Mouse (Mus musculus) midbrain, embryonic 12.5 days (tissue): ENCODE data around the gene Sfxn2. TPM values are rescaled to one million over a fixed set of nuclear protein-coding genes. Genes with fewer than 3 reads are reported as not detected.
A peak's percentile ranks its signal among the peaks of the same experiment; 100 is the strongest.

Experiments used
- ATAC-seq: fragments of 200-750 bp; cut with Nextera tagmentation; 2 replicates; pipeline ENCODE4 v1.8.0; 2017; ENCODE audit warnings: low read depth, moderate TSS enrichment, moderate library complexity; ENCODE audit not compliant: low FRiP score
- H3K27ac ChIP-seq: fragments of 300-500 bp; sonication (generic); replicated peaks from 2 replicates; pipeline ENCODE4 v1.5.1; 2016; ENCODE audit warnings: mild to moderate bottlenecking
- H3K27me3 ChIP-seq: fragments of 300-500 bp; sonication (generic); 2 replicates; pipeline ENCODE4 v1.6.1; 2016; ENCODE audit warnings: mild to moderate bottlenecking
- H3K36me3 ChIP-seq: fragments of 300-500 bp; sonication (generic); 2 replicates; pipeline ENCODE4 v1.6.1; 2016
- H3K4me1 ChIP-seq: fragments of 300-500 bp; sonication (generic); 2 replicates; pipeline ENCODE4 v1.6.1; 2016
- H3K4me2 ChIP-seq: fragments of 300-500 bp; sonication (generic); replicated peaks from 2 replicates; pipeline ENCODE4 v1.6.1; 2016; ENCODE audit warnings: mild to moderate bottlenecking, moderate library complexity
- H3K4me3 ChIP-seq: fragments of 300-500 bp; sonication (generic); 2 replicates; pipeline ENCODE4 v1.5.1; 2016; ENCODE audit warnings: mild to moderate bottlenecking
- H3K9ac ChIP-seq: fragments of 300-500 bp; sonication (generic); replicated peaks from 2 replicates; pipeline ENCODE4 v1.6.1; 2016; ENCODE audit warnings: mild to moderate bottlenecking, moderate library complexity
- H3K9me3 ChIP-seq: fragments of 300-500 bp; sonication (generic); 2 replicates; pipeline ENCODE4 v1.6.1; 2016; ENCODE audit warnings: mild to moderate bottlenecking
- WGBS: fragments of 180-500 bp; shearing (Covaris S2); methylation state at CpG from one replicate; pipeline ENCODE4 v1.1.7; 2016; 5-methylcytosine and 5-hydroxymethylcytosine counted together
- polyA plus RNA-seq: library from polyadenylated mRNA; unstranded; fragments of >200 nt; fragmentation: Nextera tagmentation; extraction: Ambion mirVana; gene quantifications from 2 replicates; pipeline ENCODE4 v1.2.1, GENCODE M21; 2016

Gene Sfxn2
- polyA plus RNA-seq, 1 experiment from 2014 or later, result 14.2 TPM

GRCm38 (mm10) chr19:46587823-46588508 is 14.8 kb downstream of the Sfxn2 start:
- peak; percentile 65 for ATAC-seq
- 59% methylated on average over 13 of the region's 13 CpGs for WGBS
- H3K4me2 ChIP-seq, result no peak overlapping the region
- no peaks in the 10 kb centered on the region for H3K4me1 ChIP-seq
- no peak overlapping the region for H3K9ac ChIP-seq
- peaks cover 25% of the 10 kb centered on the region for H3K36me3 ChIP-seq
- H3K27me3 ChIP-seq, result no peaks in the 10 kb centered on the region
- no peaks in the 10 kb centered on the region for H3K9me3 ChIP-seq
- no peak overlapping the region for H3K4me3 ChIP-seq
- H3K27ac ChIP-seq, result no peak overlapping the region

DNA sequence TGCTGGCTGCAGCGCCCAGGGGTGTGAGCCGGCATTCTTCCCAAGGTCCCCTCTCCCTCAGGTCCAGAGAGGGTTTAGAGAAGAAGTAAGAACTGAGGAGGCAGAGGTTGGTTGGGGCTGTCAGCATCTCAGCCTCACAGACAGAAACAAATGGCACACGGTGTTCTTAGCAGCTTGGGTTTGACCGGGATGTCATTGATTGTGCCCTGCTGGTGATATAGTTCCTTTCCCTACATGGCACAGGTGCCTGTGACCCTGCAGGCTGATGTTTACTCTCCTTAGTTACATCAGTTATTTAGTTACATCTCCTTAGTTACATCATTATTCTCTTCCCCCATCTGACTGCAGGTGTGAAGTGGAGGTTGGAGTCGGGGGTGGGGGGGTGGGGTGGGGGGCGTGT is 18.4 kb downstream of the Sfxn2 start:
- no peak for ATAC-seq
- Histone ChIP-seq H3K4me1 (no peaks in the 10 kb centered on the region), H3K4me3 (no peak overlapping the region), H3K4me2 (no peak overlapping the region), H3K27ac (no peak overlapping the region), H3K36me3 (peaks cover 31% of the 10 kb centered on the region; the same call in 1 of the 2 replicates), H3K27me3 (no peaks in the 10 kb centered on the region), H3K9me3 (no peaks in the 10 kb centered on the region), H3K9ac (no peak overlapping the region)
- 87% methylated on average over 6 of the region's 6 CpGs for WGBS

DNA sequence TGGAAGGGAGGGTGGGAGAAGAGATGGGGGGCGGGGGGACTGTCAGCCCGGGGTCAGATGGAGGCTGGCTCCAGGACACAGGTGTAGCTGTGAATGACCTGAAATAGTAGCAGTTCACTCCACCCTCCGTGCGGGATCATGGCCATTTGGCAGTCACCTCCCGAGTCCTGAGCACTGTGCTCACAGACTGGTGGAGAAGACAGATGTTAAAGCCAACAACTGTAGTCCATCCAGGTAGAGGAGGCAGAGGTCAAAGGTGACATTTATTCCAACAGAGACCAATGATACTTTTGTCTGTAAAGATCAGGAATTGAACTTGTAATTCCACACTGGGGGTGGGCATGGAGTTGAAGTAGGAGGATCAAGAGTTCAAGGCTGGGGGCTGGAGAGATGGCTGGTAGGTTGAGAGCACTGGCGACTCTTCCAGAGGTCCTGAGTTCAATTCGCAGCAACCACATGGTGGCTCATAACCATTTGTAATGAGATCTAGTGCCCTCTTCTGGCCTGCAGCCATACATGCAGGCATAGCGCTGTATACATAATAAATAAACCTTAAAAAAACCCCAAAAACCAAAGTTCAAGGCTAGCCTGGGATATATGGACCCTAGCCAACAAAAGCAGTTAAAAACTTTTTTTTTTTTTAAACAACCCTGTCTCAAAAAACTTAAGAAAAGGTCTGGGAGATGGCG is 19.7 kb downstream of the Sfxn2 start:
- no peak overlapping the region for H3K27ac ChIP-seq
- no peaks in the 10 kb centered on the region for H3K27me3 ChIP-seq
- no peak overlapping the region for H3K4me2 ChIP-seq
- H3K9me3 ChIP-seq, result no peaks in the 10 kb centered on the region
- no peak for ATAC-seq
- 88% methylated on average over 9 of the region's 9 CpGs for WGBS
- no peak overlapping the region for H3K9ac ChIP-seq
- H3K4me1 ChIP-seq, result no peaks in the 10 kb centered on the region
- peaks cover 31% of the 10 kb centered on the region; the same call in 1 of the 2 replicates for H3K36me3 ChIP-seq
- no peak overlapping the region for H3K4me3 ChIP-seq

DNA sequence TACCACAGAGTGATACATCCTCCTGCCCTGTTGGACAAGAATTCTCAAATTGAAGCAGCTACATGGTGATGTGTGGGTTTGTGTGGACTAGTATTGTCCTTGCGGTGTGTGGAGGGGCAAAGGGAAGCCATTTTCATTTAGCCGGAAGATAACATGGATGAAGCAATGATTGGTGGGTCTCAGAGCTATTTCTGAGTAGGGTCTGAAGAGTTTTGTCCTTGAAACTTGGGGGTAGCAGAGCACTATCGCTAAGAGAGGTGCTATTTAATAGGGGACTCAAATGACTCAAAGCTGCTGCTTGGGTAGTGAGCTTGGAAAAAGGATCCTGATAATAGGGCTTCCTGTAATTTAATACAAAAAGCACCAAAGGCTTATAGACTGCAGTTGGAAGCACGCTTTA is 25.0 kb downstream of the Sfxn2 start:
- Histone ChIP-seq H3K27me3 (no peaks in the 10 kb centered on the region), H3K4me1 (peaks cover 13% of the 10 kb centered on the region), H3K36me3 (0 out of 2 replicates have a peak, but pooled peaks cover 13% of the 10 kb centered on the region), H3K4me2 (peak overlapping the region; percentile 95), H3K27ac (no peak overlapping the region), H3K9me3 (no peaks in the 10 kb centered on the region), H3K9ac (no peak overlapping the region), H3K4me3 (peak overlapping the region; percentile 75; the same call in 1 of the 2 replicates)
- WGBS, result 85% methylated on average over 4 of the region's 4 CpGs
- no peak for ATAC-seq

DNA sequence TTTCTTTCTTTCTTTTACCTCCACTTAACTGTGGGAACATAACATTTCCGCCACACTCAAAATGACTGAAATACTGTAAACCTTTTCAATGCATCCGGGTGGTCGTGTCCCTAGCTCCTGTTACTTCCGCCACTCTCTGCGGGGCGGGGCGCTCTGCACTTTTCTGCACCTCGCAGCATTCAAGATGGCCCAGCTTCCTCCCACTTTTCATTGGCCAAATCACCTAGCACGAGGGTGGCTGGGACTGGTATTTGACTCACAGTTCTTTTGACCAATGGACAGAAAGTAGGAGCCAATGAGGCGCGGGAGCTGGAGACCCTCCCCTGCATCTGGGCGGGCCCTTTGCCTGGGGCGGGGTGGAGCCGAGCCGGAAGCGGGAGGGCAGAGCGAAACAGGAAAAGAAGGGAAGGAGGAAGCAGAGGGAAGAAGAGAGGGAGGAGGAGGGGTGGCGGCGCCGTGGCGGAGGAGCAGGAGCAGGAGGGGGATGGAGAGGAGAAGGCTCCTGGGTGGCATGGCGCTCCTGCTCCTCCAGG is 25.6 kb downstream of the Sfxn2 start, which contains the start of gene Wbp1l:
Wbp1l (plus strand) TSS at position 365 of the 533 bp plus-strand sequence.
- Histone ChIP-seq H3K27me3 (no peaks in the 10 kb centered on the region), H3K9ac (peak within 1 kb of the TSS; percentile 63), H3K9me3 (no peaks in the 10 kb centered on the region), H3K27ac (no peak within 1 kb of the TSS; the same call in 1 of the 2 replicates), H3K4me2 (peak within 1 kb of the TSS; percentile 95), H3K4me1 (peaks cover 13% of the 10 kb centered on the region), H3K4me3 (peak within 1 kb of the TSS; percentile 75), H3K36me3 (0 out of 2 replicates have a peak, but pooled peaks cover 13% of the 10 kb centered on the region)
- peak; percentile 99 for ATAC-seq
- 1% methylated on average over 21 of the region's 22 CpGs for WGBS

DNA sequence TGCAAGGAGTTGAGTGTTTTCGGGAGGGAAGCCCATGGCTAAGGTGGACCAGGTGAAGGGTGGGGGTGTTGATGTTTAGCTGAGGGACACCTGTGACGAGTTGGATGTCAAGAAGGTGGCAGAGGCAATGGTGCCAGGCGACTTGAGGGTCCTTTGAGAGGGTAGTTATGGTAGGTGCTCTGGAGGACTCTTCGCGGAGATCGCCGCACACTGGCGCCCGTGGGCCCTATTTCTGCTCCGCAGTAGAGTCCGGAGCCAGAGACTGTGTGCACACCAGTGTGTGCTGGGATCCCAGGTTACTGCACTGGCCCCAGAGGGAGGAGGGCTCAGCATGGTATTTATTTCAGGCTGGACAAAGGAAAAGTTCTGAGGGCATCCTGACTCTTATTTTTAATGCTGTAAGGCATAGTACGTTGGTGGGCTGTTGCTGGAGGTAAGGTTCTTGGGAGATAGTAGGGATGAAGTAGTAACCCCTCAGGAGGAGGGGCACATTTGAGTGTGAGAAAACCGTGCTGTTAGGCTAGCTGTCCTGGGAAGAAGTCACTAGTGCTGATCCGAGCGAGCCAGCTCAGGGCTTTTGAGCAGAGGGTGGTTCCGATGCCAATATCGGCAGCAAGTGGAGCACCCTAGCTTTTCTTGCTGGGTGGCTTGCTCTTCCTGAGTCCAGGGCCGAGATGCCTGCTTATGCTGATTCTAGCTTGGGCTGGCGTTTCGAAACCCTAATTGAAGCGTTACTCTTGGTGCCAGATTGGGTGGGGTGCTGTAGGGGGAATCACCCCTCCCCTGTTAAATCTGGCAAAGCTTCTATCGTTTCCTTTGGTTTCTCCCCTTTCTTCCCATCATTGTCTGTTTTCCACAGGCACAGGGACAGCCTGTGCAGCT is 26.5 kb downstream of the Sfxn2 start:
- no peak overlapping the region; the same call in 1 of the 2 replicates for H3K27ac ChIP-seq
- WGBS, result 21% methylated on average over 22 of the region's 22 CpGs
- ATAC-seq, result no peak; the same call in 1 of the 2 replicates

GRCm38 (mm10) chr19:46600371-46600770 is 27.2 kb downstream of the Sfxn2 start:
- Histone ChIP-seq H3K4me2 (peak overlapping the region; percentile 95; the same call in 1 of the 2 replicates), H3K9me3 (no peaks in the 10 kb centered on the region), H3K4me3 (no peak overlapping the region; the same call in 1 of the 2 replicates), H3K27me3 (no peaks in the 10 kb centered on the region), H3K4me1 (peaks cover 13% of the 10 kb centered on the region), H3K36me3 (0 out of 2 replicates have a peak, but pooled peaks cover 2% of the 10 kb centered on the region), H3K27ac (no peak overlapping the region), H3K9ac (no peak overlapping the region)
- 86% methylated on average over 4 of the region's 4 CpGs for WGBS
- no peak for ATAC-seq

More for the DNA sequence above, 26.5 kb downstream of the Sfxn2 start:
- peak overlapping the region; percentile 75 for H3K4me3 ChIP-seq
- peak overlapping the region; percentile 63 for H3K9ac ChIP-seq
- 0 out of 2 replicates have a peak, but pooled peaks cover 7% of the 10 kb centered on the region for H3K36me3 ChIP-seq
- H3K9me3 ChIP-seq, result no peaks in the 10 kb centered on the region
- peaks cover 13% of the 10 kb centered on the region for H3K4me1 ChIP-seq
- no peaks in the 10 kb centered on the region for H3K27me3 ChIP-seq
- H3K4me2 ChIP-seq, result peak overlapping the region; percentile 95

- WGBS, result 90% methylated on average over 14 of the region's 14 CpGs
- Histone ChIP-seq H3K9me3 (no peaks in the 10 kb centered on the region), H3K4me1 (peaks cover 13% of the 10 kb centered on the region), H3K36me3 (peaks cover 11% of the 10 kb centered on the region), H3K27me3 (no peaks in the 10 kb centered on the region), H3K4me3 (no peak overlapping the region), H3K4me2 (no peak overlapping the region), H3K9ac (no peak overlapping the region), H3K27ac (no peak overlapping the region)
- no peak for ATAC-seq
Measured at GRCm38 (mm10) chr19:46601491-46601890, 28.3 kb downstream of the Sfxn2 start.

DNA sequence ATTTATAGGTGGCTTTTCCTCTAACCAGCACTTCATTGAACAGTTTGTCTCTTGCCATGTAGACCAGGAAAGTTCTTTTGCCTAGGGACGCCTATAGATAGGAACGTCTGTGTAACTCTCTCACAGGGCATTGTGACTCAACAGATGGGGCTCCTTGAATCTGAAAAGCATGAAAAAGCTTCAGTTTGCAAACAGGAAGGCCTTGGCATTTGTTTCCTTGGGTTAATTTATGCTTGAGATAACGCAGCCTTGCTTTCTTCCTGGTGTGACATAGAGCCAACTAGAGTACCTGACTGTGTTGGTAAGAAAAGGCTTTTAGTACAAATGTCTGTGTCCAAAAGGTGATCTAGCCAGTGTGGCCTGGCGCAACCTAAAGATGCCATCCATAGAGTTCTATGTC is 29.2 kb downstream of the Sfxn2 start:
- Histone ChIP-seq H3K36me3 (peaks cover 20% of the 10 kb centered on the region), H3K27me3 (no peaks in the 10 kb centered on the region), H3K9me3 (no peaks in the 10 kb centered on the region), H3K4me1 (peaks cover 13% of the 10 kb centered on the region), H3K4me3 (no peak overlapping the region), H3K4me2 (no peak overlapping the region), H3K9ac (no peak overlapping the region), H3K27ac (no peak overlapping the region)
- ATAC-seq, result no peak
- 93% methylated on average over 4 of the region's 4 CpGs for WGBS

- Histone ChIP-seq H3K27ac (no peak overlapping the region), H3K9me3 (no peaks in the 10 kb centered on the region), H3K4me2 (no peak overlapping the region), H3K9ac (no peak overlapping the region), H3K27me3 (no peaks in the 10 kb centered on the region), H3K36me3 (peaks cover 36% of the 10 kb centered on the region), H3K4me1 (no peaks in the 10 kb centered on the region), H3K4me3 (no peak overlapping the region)
- 93% methylated on average over 13 of the region's 13 CpGs for WGBS
- no peak for ATAC-seq
Measured at GRCm38 (mm10) chr19:46606718-46607117, 33.6 kb downstream of the Sfxn2 start.

DNA sequence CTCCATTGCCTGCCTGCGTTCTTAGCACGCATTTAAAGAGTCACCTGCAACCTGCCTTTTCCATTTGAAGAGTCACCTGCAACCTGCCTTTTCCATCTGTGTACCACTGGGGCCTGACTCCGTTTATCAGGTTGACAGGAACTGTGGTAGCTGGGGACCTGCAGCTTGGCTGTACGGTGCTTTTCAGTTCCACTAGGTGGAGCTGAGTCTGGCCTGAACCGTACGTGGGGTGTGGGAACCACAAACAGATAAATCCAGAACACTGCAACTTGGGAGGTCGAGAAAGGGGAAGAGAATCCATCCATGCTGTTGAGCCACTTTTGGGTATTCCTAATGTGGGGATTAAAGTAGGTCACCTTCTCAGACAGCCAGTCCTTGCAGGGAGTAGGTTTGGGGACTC is 34.3 kb downstream of the Sfxn2 start:
- Histone ChIP-seq H3K4me1 (no peaks in the 10 kb centered on the region), H3K9me3 (no peaks in the 10 kb centered on the region), H3K36me3 (peaks cover 35% of the 10 kb centered on the region), H3K4me3 (no peak overlapping the region), H3K4me2 (no peak overlapping the region), H3K27ac (no peak overlapping the region), H3K27me3 (no peaks in the 10 kb centered on the region), H3K9ac (no peak overlapping the region)
- 67% methylated on average over 7 of the region's 7 CpGs for WGBS
- ATAC-seq, result no peak
